ENCODE assay signal across 30 mouse cellular contexts in the genomic region with DNA sequence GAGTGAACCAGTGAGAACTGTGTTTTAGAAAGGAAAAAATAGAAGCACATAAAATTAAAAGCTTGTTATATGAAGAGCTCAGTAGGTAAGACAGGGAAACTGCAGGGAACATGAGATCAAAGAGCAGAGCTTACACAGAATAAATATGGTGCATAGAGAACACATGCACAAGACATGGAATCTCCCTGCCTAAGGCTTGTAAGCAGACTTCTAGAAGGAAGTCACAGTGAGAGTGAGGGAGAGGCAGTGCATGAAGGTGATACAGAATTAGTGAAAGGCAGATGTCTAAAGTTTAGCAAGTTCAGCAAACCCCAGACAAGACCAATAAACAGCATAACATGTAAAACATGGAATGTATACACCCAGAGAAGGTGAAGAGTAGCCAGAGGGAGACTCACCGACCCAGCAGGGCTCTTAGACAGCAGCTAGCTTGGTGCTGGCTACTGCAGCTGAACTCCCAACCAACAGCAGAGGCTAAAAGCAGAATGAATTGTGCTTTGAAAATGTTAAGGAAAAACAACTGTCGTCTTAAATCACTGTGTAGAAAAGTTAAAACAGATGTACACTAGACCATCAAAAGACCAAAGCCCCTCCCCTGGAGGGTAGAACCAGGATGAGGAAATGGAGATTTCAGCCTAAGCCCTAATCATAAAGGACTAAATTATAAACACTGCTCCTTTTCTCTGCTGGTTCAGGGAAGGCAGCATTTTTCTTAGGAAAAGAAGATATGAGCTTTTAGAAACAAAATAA. TPM values are rescaled to one million over a fixed set of nuclear protein-coding genes. Genes with fewer than 3 reads are reported as not detected.
DNase-seq lines count a peak whose midpoint lies in the region; ATAC-seq lines count a peak whose summit lies in the region.
"Had no signal": no experiment of that assay in that cellular context is flagged by ENCODE, and none has a peak within 500 bp of the region (broad histone marks: within the 10 kb centered on the region; RNA-seq: fewer than 3 reads in every experiment).

No protein-coding gene starts in this region.

- H3K9ac ChIP-seq in embryonic facial prominence, embryonic 14.5 days (ENCODE audit: low read depth, low read length) = no peak overlapping the region
- H3K9ac ChIP-seq in limb, embryonic 13.5 days = no peak overlapping the region
- H3K9ac ChIP-seq: forebrain, embryonic 12.5 days; heart, embryonic 15.5 days; hindbrain, embryonic 14.5 days; limb, embryonic 15.5 days; liver, embryonic 14.5 days; lung, embryonic 14.5 days; neural tube, embryonic 12.5 days had no signal

- H3K4me1 ChIP-seq in embryonic facial prominence, embryonic 14.5 days (ENCODE audit: control insufficient read depth, insufficient read depth, low read length) = peaks cover 9% of the 10 kb centered on the region
- peaks cover 13% of the 10 kb centered on the region for H3K4me1 ChIP-seq in limb, embryonic 13.5 days
- H3K4me1 ChIP-seq: forebrain, embryonic 12.5 days; heart, embryonic 15.5 days; limb, embryonic 15.5 days; megakaryocyte, embryonic 14.5 days; neural tube, embryonic 12.5 days had no signal

- no peak overlapping the region for H3K4me3 ChIP-seq in embryonic facial prominence, embryonic 14.5 days (ENCODE audit: low read depth, low read length)
- H3K4me3 ChIP-seq in limb, embryonic 13.5 days = no peak overlapping the region
- H3K4me3 ChIP-seq: forebrain, embryonic 12.5 days; heart, embryonic 15.5 days; limb, embryonic 15.5 days; megakaryocyte, embryonic 14.5 days; neural tube, embryonic 12.5 days had no signal

- H3K27me3 ChIP-seq in embryonic facial prominence, embryonic 14.5 days (replicated peaks; ENCODE audit: control insufficient read depth, insufficient read depth, low read length) = no peaks in the 10 kb centered on the region
- no peaks in the 10 kb centered on the region for H3K27me3 ChIP-seq in limb, embryonic 13.5 days
- H3K27me3 ChIP-seq: forebrain, embryonic 12.5 days; heart, embryonic 15.5 days; limb, embryonic 15.5 days; megakaryocyte, embryonic 14.5 days; neural tube, embryonic 12.5 days had no signal

- 30% methylated on average over 2 of the region's 2 CpGs for WGBS in embryonic facial prominence, embryonic 14.5 days
- WGBS in limb, embryonic 13.5 days = 8% methylated on average over 2 of the region's 2 CpGs

- no peaks in the 10 kb centered on the region for H3K36me3 ChIP-seq in embryonic facial prominence, embryonic 14.5 days (ENCODE audit: control insufficient read depth, insufficient read depth, low read length)
- no peaks in the 10 kb centered on the region for H3K36me3 ChIP-seq in limb, embryonic 13.5 days
- H3K36me3 ChIP-seq: heart, embryonic 15.5 days; limb, embryonic 15.5 days had no signal

- H3K4me2 ChIP-seq in embryonic facial prominence, embryonic 14.5 days (ENCODE audit: low read depth, low read length) = no peak overlapping the region
- H3K4me2 ChIP-seq in limb, embryonic 13.5 days (replicated peaks) = no peak overlapping the region
- H3K4me2 ChIP-seq: forebrain, embryonic 12.5 days; heart, embryonic 15.5 days; hindbrain, embryonic 14.5 days; limb, embryonic 15.5 days; lung, embryonic 14.5 days; neural tube, embryonic 12.5 days had no signal

- H3K9me3 ChIP-seq in embryonic facial prominence, embryonic 14.5 days (ENCODE audit: control insufficient read depth, low read length) = no peaks in the 10 kb centered on the region
- no peaks in the 10 kb centered on the region for H3K9me3 ChIP-seq in limb, embryonic 13.5 days
- H3K9me3 ChIP-seq: forebrain, embryonic 12.5 days; heart, embryonic 15.5 days; limb, embryonic 15.5 days; megakaryocyte, embryonic 14.5 days; neural tube, embryonic 12.5 days had no signal

- ATAC-seq in embryonic facial prominence, embryonic 14.5 days (ENCODE audit: low read depth) = no peak
- peak; percentile 48; the same call in 1 of the 2 replicates for ATAC-seq in limb, embryonic 13.5 days (ENCODE audit: low FRiP score, low read depth)
- ATAC-seq: CD4-positive, CD25-positive, alpha-beta regulatory T cell, adult 4 months had no signal

- peak; percentile 3 for DNase-seq in A20 (ENCODE audit: low read depth, low spot score)
- DNase-seq in embryo, embryonic 10.5 days (ENCODE audit: low spot score) = peak; percentile 50
- peak; percentile 49 for DNase-seq in embryonic facial prominence, embryonic 14.5 days (ENCODE audit: low spot score)
- no peak for DNase-seq in urinary bladder, postnatal 25 days (ENCODE audit: low spot score)
- DNase-seq in thymus, postnatal 25 days = no peak
- DNase-seq in layer of hippocampus, adult 18-20 months (ENCODE audit: low spot score in 2 of 2) = no peak
- DNase-seq: adrenal gland, postnatal 25 days; cerebellum, adult 8-10 months; gastrocnemius, postnatal 36 days; heart, postnatal 36 days; kidney, adult 9 months; lung, embryonic 14.5 days; midbrain, embryonic 14.5 days; retina, postnatal 1 day; right cerebral cortex, postnatal 25 days; spleen, adult 18-20 months; thymus, postnatal 36 days had no signal

- peak overlapping the region; percentile 44 for H3K27ac ChIP-seq in embryonic facial prominence, embryonic 14.5 days (replicated peaks; ENCODE audit: low read depth, low read length)
- peak overlapping the region; percentile 29; the same call in 1 of the 2 replicates for H3K27ac ChIP-seq in limb, embryonic 13.5 days
- H3K27ac ChIP-seq: forebrain, embryonic 12.5 days; heart, embryonic 15.5 days; hindbrain, embryonic 14.5 days; limb, embryonic 15.5 days; liver, embryonic 14.5 days; neural tube, embryonic 12.5 days had no signal

RNA-seq across cellular contexts. Expression of a gene that starts 13.2 kb away (rescaled TPM):
- polyA plus RNA-seq in embryonic facial prominence, embryonic 14.5 days (2014; fragmentation: Nextera tagmentation; extraction: Ambion mirVana) = 41.5 and 43.2 TPM in 2 replicates
- 44.9 and 47.3 TPM in 2 replicates for polyA plus RNA-seq in limb, embryonic 13.5 days (2015; fragmentation: Nextera tagmentation; extraction: Ambion mirVana)
- 10 to 100 TPM; 36.0 to 37.5 TPM for total RNA-seq in layer of hippocampus, adult 18-20 months (2021)

RNA-seq across cellular contexts. Expression of a gene that starts 19.7 kb away (rescaled TPM):
- 0.32 TPM in 1 of 2 replicates, not detected in the other for polyA plus RNA-seq in embryonic facial prominence, embryonic 14.5 days (2014; fragmentation: Nextera tagmentation; extraction: Ambion mirVana)
- polyA plus RNA-seq in limb, embryonic 13.5 days (2015; fragmentation: Nextera tagmentation; extraction: Ambion mirVana) = not detected in 2 replicates
- total RNA-seq in layer of hippocampus, adult 18-20 months (2021) = 10 to 100 TPM in 1 of 2 experiments, 1 to 10 TPM in 1; 8.0 to 10.9 TPM
- total RNA-seq: gastrocnemius, adult 18-20 months; gastrocnemius, postnatal 36 days; heart, adult 8-10 months; heart, postnatal 36 days had no signal
- polyA plus RNA-seq: CD4-positive, CD25-positive, alpha-beta regulatory T cell, adult 4 months; large intestine, adult 2 months; limb, embryonic 15.5 days; liver, embryonic 14.5 days; lung, embryonic 14.5 days; testis, adult 2 months had no signal

Comparison
In these comparisons a context has a peak if more than half of its experiments do, and no peak if none do; other contexts are left out.
1. DNase-seq: peak in A20 (single experiment), embryo, embryonic 10.5 days (single experiment) and embryonic facial prominence, embryonic 14.5 days (single experiment); none in urinary bladder, postnatal 25 days (single experiment), thymus, postnatal 25 days (single experiment) and layer of hippocampus, adult 18-20 months (0 of 2).